Mouse (Mus musculus) brain, embryonic 14.5 days (tissue): ENCODE data around the gene Ece2.

Source experiments
- CTCF ChIP-seq: fragments of 200-500 bp; IDR thresholded peaks from 2 replicates; pipeline ENCODE4 v1.5.1; 2012; ENCODE audit warnings: inconsistent platforms, mild to moderate bottlenecking, moderate library complexity, borderline replicate concordance; ENCODE audit not compliant: insufficient read depth, insufficient read length; ENCODE audit errors: extremely low read depth
- POLR2A ChIP-seq: fragments of 200-500 bp; IDR thresholded peaks from 2 replicates; pipeline ENCODE4 v1.6.1; 2012; ENCODE audit warnings: mild to moderate bottlenecking, inconsistent platforms, borderline replicate concordance; ENCODE audit not compliant: poor library complexity, insufficient read depth, insufficient read length, severe bottlenecking; ENCODE audit errors: extremely low read depth

DNA sequence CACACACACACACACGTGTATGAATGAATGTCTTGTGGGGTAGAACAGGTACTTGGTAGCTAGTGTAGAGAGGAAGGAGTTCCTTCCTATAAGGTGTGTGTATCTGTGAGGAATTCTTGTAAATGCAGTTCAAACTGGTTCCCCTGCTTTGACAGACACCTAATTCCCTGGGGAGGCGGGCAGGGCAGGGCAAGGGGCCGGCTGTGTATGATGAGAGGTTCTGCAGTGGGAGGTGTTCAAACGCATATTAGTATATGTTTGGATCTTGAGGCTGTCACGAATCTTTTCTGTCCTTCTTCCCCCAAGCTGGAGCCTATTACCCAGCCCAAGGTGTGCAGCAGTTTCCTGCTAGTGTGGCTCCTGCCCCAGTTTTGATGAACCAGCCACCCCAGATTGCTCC, 47.8 kb downstream of the Ece2 start:
- TF ChIP-seq POLR2A = no peak
- no peak for TF ChIP-seq CTCF
